Mouse (Mus musculus): Measurements from ENCODE around the gene Stxbp5l.
"Not testable (repeated sequence)": the region's sequence is repeated elsewhere in the genome, so short reads cannot be mapped to it uniquely, and the experiment has no call there.

Gene Stxbp5l

GRCm38 (mm10) chr16:37384821-37385344 lies at the start of gene Stxbp5l:
TSS of gene Stxbp5l (minus strand) at chr16:37384962.
- peak; percentile 100 for DNase-seq

GRCm38 (mm10) chr16:37433418-37434204 lies 48.8 kb upstream of the Stxbp5l start:
- peak; percentile 82 to 86 for DNase-seq

- DNase-seq, result no peak
Observed at GRCm38 (mm10) chr16:37425434-37425833, 40.7 kb upstream of the Stxbp5l start.

GRCm38 (mm10) chr16:37422874-37423273 lies 38.1 kb upstream of the Stxbp5l start:
- peak; percentile 24 to 43 for DNase-seq

GRCm38 (mm10) chr16:37421851-37422250 lies 37.1 kb upstream of the Stxbp5l start:
- DNase-seq, result peak; percentile 29 to 34

- no peak for DNase-seq
Observed at GRCm38 (mm10) chr16:37420512-37420911, 35.8 kb upstream of the Stxbp5l start.

GRCm38 (mm10) chr16:37405536-37405935 lies 20.8 kb upstream of the Stxbp5l start:
- DNase-seq, result no peak

- no peak for DNase-seq
Observed at GRCm38 (mm10) chr16:37404922-37405321, 20.2 kb upstream of the Stxbp5l start.

- no peak for DNase-seq
Observed at GRCm38 (mm10) chr16:37389964-37390363, 5.2 kb upstream of the Stxbp5l start.

GRCm38 (mm10) chr16:37389201-37389905 lies 4.6 kb upstream of the Stxbp5l start:
- no peak for DNase-seq

- DNase-seq, result peak; percentile 81 to 83
Observed at GRCm38 (mm10) chr16:37384369-37384768, 393 bp downstream of the Stxbp5l start.

GRCm38 (mm10) chr16:37383426-37383825 lies 1.3 kb downstream of the Stxbp5l start:
- DNase-seq, result peak; percentile 35 to 48

- DNase-seq, result peak in 1 of 2 experiments; percentile 45
Observed at GRCm38 (mm10) chr16:37372716-37373115, 12.0 kb downstream of the Stxbp5l start.

- DNase-seq, result peak; percentile 65 to 78
Observed at GRCm38 (mm10) chr16:37367426-37367825, 17.3 kb downstream of the Stxbp5l start.

- peak in 1 of 2 experiments; percentile 57 for DNase-seq
Observed at GRCm38 (mm10) chr16:37363958-37364357, 20.8 kb downstream of the Stxbp5l start.

- DNase-seq, result peak; percentile 54 to 58
Observed at GRCm38 (mm10) chr16:37355621-37356020, 29.1 kb downstream of the Stxbp5l start.

GRCm38 (mm10) chr16:37347092-37347491 lies 37.7 kb downstream of the Stxbp5l start:
- peak in 1 of 2 experiments; percentile 40 for DNase-seq

GRCm38 (mm10) chr16:37344960-37345359 lies 39.8 kb downstream of the Stxbp5l start:
- no peak for DNase-seq

GRCm38 (mm10) chr16:37341446-37341845 lies 43.3 kb downstream of the Stxbp5l start:
- DNase-seq, result not testable (repeated sequence)

GRCm38 (mm10) chr16:37338177-37338576 lies 46.6 kb downstream of the Stxbp5l start:
- peak; percentile 32 to 39 for DNase-seq

- DNase-seq, result peak; percentile 49 to 67
Observed at GRCm38 (mm10) chr16:37337529-37337928, 47.2 kb downstream of the Stxbp5l start.

- peak; percentile 32 to 50 for DNase-seq
Observed at GRCm38 (mm10) chr16:37304441-37304840, 80.3 kb downstream of the Stxbp5l start.

- DNase-seq, result peak in 1 of 2 experiments; percentile 36
Observed at GRCm38 (mm10) chr16:37292593-37292992, 92.2 kb downstream of the Stxbp5l start.

All from cerebellum, postnatal 25 days (tissue).